Mouse (Mus musculus): Measurements from ENCODE around the gene Arl16. TPM values are rescaled to one million over a fixed set of nuclear protein-coding genes. Genes with fewer than 3 reads are reported as not detected.

Gene Arl16
- polyA plus RNA-seq, 1 experiment: 26.4 TPM

DNA sequence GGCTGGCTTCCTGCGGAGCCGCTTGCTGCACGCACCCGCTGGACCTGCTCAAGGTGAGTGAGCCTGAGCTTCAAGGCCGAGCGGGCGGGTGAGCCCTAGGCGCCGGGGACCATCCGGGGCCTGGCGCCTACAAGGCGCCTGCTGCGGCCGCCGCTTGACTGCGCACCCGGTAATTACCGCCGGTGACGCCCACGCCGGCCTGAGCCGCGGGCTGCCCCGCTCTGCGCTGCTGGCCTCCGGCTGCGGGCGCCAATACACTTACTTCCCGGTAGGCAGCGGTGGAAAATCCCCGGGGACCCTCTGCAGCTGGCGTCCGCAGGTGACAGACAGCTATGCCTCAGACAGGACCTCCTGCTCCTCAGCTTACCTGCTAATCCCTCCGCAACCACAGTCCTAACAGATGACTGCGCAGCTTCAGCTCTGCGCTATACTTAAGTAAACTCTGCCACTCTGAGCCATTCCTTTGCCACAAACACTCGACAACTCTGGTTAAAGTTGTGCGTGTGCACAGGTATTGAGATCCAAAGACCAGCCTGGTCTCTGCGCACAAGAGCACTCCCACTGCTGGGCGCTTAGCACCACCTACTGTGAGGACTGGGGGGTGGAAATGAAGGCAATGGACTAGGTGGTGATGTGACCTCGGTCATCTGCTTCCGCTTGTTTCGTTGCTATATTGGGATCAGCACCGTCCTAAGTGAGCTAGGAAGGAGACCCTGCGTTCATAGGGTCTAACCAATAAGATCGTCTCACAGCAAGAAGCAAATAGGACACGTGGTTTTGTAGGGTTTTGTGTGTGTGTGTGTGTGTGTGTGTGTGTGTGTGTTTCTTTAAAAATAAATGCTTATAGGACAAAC, 24.8 kb upstream of the Arl16 start:
- Histone ChIP-seq H3ac (ENCODE audit: control insufficient read depth, insufficient read length, low read depth) (peak overlapping the region; percentile 84), H3K79me3 (ENCODE audit: low read depth) (peaks cover 14% of the 10 kb centered on the region), H3K36me3 (ENCODE audit: control insufficient read depth, insufficient read depth) (peaks cover 65% of the 10 kb centered on the region), H3K79me2 (ENCODE audit: control insufficient read depth, insufficient read depth) (peaks cover 41% of the 10 kb centered on the region), H3K4me3 (ENCODE audit: insufficient read depth, poor library complexity, severe bottlenecking) (peak overlapping the region; percentile 99), H3K27me3 (ENCODE audit: control insufficient read depth, insufficient read depth, insufficient read length) (no peaks in the 10 kb centered on the region)
- peak; percentile 79 for TF ChIP-seq USF1 (IDR thresholded peaks at IDR 0.05; ENCODE audit: low read depth)
- TF ChIP-seq FOSL1 (IDR thresholded peaks at IDR 0.05; ENCODE audit: insufficient read depth, low read length, poor library complexity, severe bottlenecking): no peak

DNA sequence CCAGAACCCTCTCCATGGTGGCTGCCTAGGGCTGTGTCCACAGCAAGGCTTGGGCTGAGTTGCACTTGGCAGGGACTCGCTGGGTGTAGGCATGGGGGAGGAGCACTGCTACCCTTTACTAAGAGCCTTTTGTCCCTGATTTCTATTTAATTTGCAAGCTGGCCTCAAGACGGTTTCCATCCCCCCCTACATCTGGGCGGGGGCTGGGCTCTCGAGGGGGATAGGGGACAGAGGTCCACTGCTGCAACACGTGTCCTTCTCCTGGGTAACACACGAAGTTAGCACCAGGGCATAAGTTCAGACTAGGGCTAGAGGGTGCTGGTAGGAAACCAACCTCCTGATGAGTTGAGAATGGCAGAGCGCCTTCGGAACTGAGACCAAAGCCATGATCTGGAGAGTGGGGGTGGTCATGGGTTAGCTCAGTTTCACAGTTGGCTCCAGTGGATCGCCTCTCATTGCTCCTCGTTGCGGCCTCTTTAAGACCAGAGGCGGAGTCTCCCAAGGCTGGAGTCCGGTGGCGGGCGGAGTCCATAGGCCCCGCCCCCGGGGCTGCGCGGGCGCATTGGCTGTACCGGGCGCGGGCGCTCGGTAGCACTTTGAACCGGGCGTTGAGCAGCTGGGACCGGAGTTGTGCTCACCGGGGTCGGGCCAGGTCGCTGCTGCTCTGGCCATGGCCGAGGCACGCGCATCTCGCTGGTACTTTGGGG, 24.1 kb upstream of the Arl16 start, which contains the start of gene Slc25a10:
Slc25a10 (plus strand) TSS at position 524 of the 707 bp plus-strand sequence.
- no peaks in the 10 kb centered on the region for H3K27me3 ChIP-seq (ENCODE audit: control insufficient read depth, insufficient read depth, insufficient read length)
- H3ac ChIP-seq (ENCODE audit: control insufficient read depth, insufficient read length, low read depth): peak within 1 kb of the TSS; percentile 84
- no peak for TF ChIP-seq CEBPB (IDR thresholded peaks at IDR 0.05; ENCODE audit: low read depth)
- peak; percentile 52 for TF ChIP-seq MAX (IDR thresholded peaks at IDR 0.05)
- TF ChIP-seq MYOG (IDR thresholded peaks at IDR 0.05; ENCODE audit: control insufficient read depth, extremely low read depth, insufficient read length): no peak
- peaks cover 65% of the 10 kb centered on the region for H3K36me3 ChIP-seq (ENCODE audit: control insufficient read depth, insufficient read depth)
- H3K79me3 ChIP-seq (ENCODE audit: low read depth): peaks cover 21% of the 10 kb centered on the region
- H3K4me3 ChIP-seq (ENCODE audit: insufficient read depth, poor library complexity, severe bottlenecking): peak within 1 kb of the TSS; percentile 99
- H3K79me2 ChIP-seq (ENCODE audit: control insufficient read depth, insufficient read depth): peaks cover 48% of the 10 kb centered on the region

DNA sequence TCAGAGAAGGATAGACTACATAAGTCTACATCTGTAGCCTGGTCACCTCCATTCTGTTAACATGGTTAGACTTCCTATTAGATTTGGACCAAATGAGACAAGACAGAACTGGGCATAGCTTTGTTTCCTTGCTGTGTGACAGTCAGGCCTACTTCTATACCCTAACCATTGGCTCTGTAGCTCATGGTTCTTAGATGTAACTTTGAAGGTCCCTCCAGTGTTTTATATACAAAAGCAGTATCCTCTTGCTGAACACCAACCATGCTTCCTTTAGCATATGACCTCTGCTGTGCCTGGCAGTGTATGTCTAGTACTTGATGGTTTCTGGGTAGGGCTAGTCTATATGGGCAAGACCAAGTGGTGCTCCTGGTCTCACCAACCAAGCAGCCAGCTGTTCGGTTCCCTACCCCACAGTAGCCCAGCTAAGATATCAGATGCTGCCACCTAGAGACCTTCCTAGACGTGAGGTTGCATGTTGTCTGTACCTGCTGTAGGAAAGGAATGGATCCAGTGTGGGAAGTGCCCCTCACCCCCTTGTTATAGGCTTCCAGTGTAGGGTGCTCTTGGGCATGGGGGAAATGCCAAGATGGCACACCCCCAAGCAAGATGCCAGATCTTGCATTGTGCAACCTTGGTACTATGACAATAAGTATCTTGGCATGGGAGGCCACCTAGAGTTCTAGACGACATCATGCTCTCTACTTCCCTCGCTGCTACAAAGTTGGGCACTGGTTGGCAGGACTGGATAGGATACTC, 23.1 kb upstream of the Arl16 start:
- peaks cover 31% of the 10 kb centered on the region for H3K79me3 ChIP-seq (ENCODE audit: low read depth)
- no peak for TF ChIP-seq MYOG (IDR thresholded peaks at IDR 0.05; ENCODE audit: control insufficient read depth, extremely low read depth, insufficient read length)
- no peak for TF ChIP-seq CTCF (IDR thresholded peaks at IDR 0.05; ENCODE audit: control insufficient read depth, insufficient read depth, insufficient read length)
- TF ChIP-seq USF1 (IDR thresholded peaks at IDR 0.05; ENCODE audit: low read depth): no peak
- no peak for TF ChIP-seq CEBPB (IDR thresholded peaks at IDR 0.05; ENCODE audit: low read depth)
- no peak for TF ChIP-seq MAX (IDR thresholded peaks at IDR 0.05)
- no peak overlapping the region for H3ac ChIP-seq (ENCODE audit: control insufficient read depth, insufficient read length, low read depth)
- peaks cover 58% of the 10 kb centered on the region for H3K79me2 ChIP-seq (ENCODE audit: control insufficient read depth, insufficient read depth)
- peaks cover 66% of the 10 kb centered on the region for H3K36me3 ChIP-seq (ENCODE audit: control insufficient read depth, insufficient read depth)
- no peak overlapping the region for H3K4me3 ChIP-seq (ENCODE audit: insufficient read depth, poor library complexity, severe bottlenecking)
- H3K27me3 ChIP-seq (ENCODE audit: control insufficient read depth, insufficient read depth, insufficient read length): no peaks in the 10 kb centered on the region

DNA sequence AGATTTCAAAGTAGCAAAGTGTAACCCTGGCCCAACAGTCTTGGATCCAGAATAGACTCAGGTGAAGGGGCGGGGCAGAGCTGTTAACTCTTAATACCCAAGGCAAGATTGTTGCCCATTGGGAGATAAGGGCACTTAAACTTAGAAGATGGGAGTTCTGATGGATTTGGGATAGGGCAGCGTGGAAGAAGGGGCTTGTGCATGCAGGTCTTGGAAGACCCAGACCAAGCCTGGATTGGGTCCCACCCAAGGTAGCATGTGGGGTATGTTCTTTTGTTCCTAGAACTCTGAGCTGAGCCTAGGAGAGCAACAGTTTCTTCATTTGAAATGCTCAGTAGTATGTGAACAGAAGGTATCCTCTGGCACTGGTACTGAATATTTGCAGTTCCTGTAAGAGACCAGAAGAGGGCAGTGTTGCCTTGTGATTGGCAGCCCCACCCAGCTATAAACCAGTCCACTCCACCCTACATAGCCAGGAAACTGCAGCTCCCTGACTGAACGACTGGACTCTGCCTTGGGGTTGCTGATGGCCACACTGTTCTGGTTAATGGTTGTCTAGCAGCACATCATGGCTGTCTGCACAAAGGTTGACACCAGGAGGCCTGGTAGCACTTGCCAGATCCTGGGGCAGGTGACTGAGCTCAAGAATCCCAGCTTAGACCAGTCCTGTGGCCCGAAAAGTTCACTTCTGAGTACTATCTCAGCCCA, 21.8 kb upstream of the Arl16 start:
- Histone ChIP-seq H3ac (ENCODE audit: control insufficient read depth, insufficient read length, low read depth) (peak overlapping the region; percentile 22), H3K79me3 (ENCODE audit: low read depth) (peaks cover 40% of the 10 kb centered on the region), H3K27me3 (ENCODE audit: control insufficient read depth, insufficient read depth, insufficient read length) (no peaks in the 10 kb centered on the region), H3K79me2 (ENCODE audit: control insufficient read depth, insufficient read depth) (peaks cover 66% of the 10 kb centered on the region), H3K36me3 (ENCODE audit: control insufficient read depth, insufficient read depth) (peaks cover 58% of the 10 kb centered on the region), H3K4me3 (ENCODE audit: insufficient read depth, poor library complexity, severe bottlenecking) (no peak overlapping the region)
- TF ChIP-seq CTCF (IDR thresholded peaks at IDR 0.05; ENCODE audit: control insufficient read depth, insufficient read depth, insufficient read length) (peak; percentile 73), FOSL1 (IDR thresholded peaks at IDR 0.05; ENCODE audit: insufficient read depth, low read length, poor library complexity, severe bottlenecking) (no peak)

DNA sequence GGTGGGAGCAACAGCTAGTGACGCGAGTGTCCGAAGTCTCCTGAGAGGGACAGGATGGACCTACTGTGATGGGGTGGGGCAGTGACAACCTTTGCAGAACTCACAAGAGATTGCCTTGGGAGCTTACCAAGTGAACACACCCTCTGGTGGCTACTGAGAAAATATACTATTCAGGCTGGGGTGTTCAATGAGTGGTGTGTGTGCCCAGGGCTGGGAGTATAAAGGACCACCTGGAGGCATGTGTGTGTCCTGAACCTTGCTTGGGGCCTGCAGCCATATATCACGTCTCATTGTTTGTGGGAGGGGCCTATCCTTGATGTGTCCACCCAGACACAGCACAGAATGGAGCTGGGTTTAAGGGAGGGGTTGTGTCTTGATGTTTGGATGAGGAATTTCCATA, 21.1 kb upstream of the Arl16 start:
- Histone ChIP-seq H3K4me3 (ENCODE audit: insufficient read depth, poor library complexity, severe bottlenecking) (no peak overlapping the region), H3ac (ENCODE audit: control insufficient read depth, insufficient read length, low read depth) (no peak overlapping the region), H3K79me2 (ENCODE audit: control insufficient read depth, insufficient read depth) (peaks cover 59% of the 10 kb centered on the region), H3K27me3 (ENCODE audit: control insufficient read depth, insufficient read depth, insufficient read length) (no peaks in the 10 kb centered on the region), H3K79me3 (ENCODE audit: low read depth) (peaks cover 38% of the 10 kb centered on the region), H3K36me3 (ENCODE audit: control insufficient read depth, insufficient read depth) (peaks cover 56% of the 10 kb centered on the region)
- TF ChIP-seq FOSL1 (IDR thresholded peaks at IDR 0.05; ENCODE audit: insufficient read depth, low read length, poor library complexity, severe bottlenecking): no peak
- no peak for TF ChIP-seq MAX (IDR thresholded peaks at IDR 0.05)
- no peak for TF ChIP-seq CEBPB (IDR thresholded peaks at IDR 0.05; ENCODE audit: low read depth)
- no peak for TF ChIP-seq USF1 (IDR thresholded peaks at IDR 0.05; ENCODE audit: low read depth)
- no peak for TF ChIP-seq CTCF (IDR thresholded peaks at IDR 0.05; ENCODE audit: control insufficient read depth, insufficient read depth, insufficient read length)
- no peak for TF ChIP-seq MYOD1 (IDR thresholded peaks at IDR 0.05; ENCODE audit: control insufficient read depth, insufficient read length, low read depth)
- no peak for TF ChIP-seq MYOG (IDR thresholded peaks at IDR 0.05; ENCODE audit: control insufficient read depth, extremely low read depth, insufficient read length)

Measured in C2C12 (cell line).